Mouse (Mus musculus): ENCODE data around the gene Asgr2. TPM values are rescaled to one million over a fixed set of nuclear protein-coding genes. Genes with fewer than 3 reads are reported as not detected.
"Not testable (repeated sequence)": the region's sequence is repeated elsewhere in the genome, so short reads cannot be mapped to it uniquely, and the experiment has no call there.

The Asgr2 gene
- total and polyA plus RNA-seq, 3 experiments = not detected

GRCm38 (mm10) chr11:70068245-70068644 is 24.2 kb upstream of the Asgr2 start:
- H3K4me3 ChIP-seq (ENCODE audit: low read depth, low read length) = no peak overlapping the region
- H3K36me3 ChIP-seq (replicated peaks) = no peaks in the 10 kb centered on the region
- DNase-seq (ENCODE audit: low spot score) = no peak

GRCm38 (mm10) chr11:70070057-70070456 is 22.4 kb upstream of the Asgr2 start:
- DNase-seq (ENCODE audit: low spot score) = no peak
- peaks cover 5% of the 10 kb centered on the region; the same call in 1 of the 2 replicates for H3K27me3 ChIP-seq (ENCODE audit: insufficient read depth, low read length)
- no peaks in the 10 kb centered on the region for H3K9me3 ChIP-seq (replicated peaks)
- no peak overlapping the region for H3K4me3 ChIP-seq (ENCODE audit: low read depth, low read length)
- no peak for ATAC-seq (ENCODE audit: extremely low read depth, insufficient number of reproducible peaks, low FRiP score, poor library complexity, severe bottlenecking)
- H3K4me1 ChIP-seq (ENCODE audit: insufficient read depth, low read depth, low read length) = peaks cover 17% of the 10 kb centered on the region
- no peaks in the 10 kb centered on the region for H3K36me3 ChIP-seq (replicated peaks)
- TF ChIP-seq GATA1 (IDR thresholded peaks at IDR 0.05; ENCODE audit: borderline replicate concordance, low read length) (no peak), CTCF (IDR thresholded peaks at IDR 0.05; ENCODE audit: low read depth, low read length) (no peak), GATA2 (IDR thresholded peaks at IDR 0.05; ENCODE audit: borderline replicate concordance, low read depth, low read length) (no peak), POLR2AphosphoS5 (IDR thresholded peaks at IDR 0.05; ENCODE audit: insufficient replicate concordance, low read depth, low read length) (no peak), TAL1 (conservative IDR thresholded peaks at IDR 0.05; ENCODE audit: low read depth, low read length) (no peak)

More at GRCm38 (mm10) chr11:70068245-70068644, 24.2 kb upstream of the Asgr2 start:
- Histone ChIP-seq H3K9me3 (replicated peaks) (peaks cover under 1% of the 10 kb centered on the region; the same call in 1 of the 2 replicates), H3K27me3 (ENCODE audit: insufficient read depth, low read length) (peaks cover 2% of the 10 kb centered on the region; the same call in 1 of the 2 replicates), H3K4me1 (ENCODE audit: insufficient read depth, low read depth, low read length) (0 out of 2 replicates have a peak, but pooled peaks cover 5% of the 10 kb centered on the region)
- ATAC-seq (ENCODE audit: extremely low read depth, insufficient number of reproducible peaks, low FRiP score, poor library complexity, severe bottlenecking) = no peak
- TF ChIP-seq CTCF (IDR thresholded peaks at IDR 0.05; ENCODE audit: low read depth, low read length) (no peak), TAL1 (conservative IDR thresholded peaks at IDR 0.05; ENCODE audit: low read depth, low read length) (no peak), GATA2 (IDR thresholded peaks at IDR 0.05; ENCODE audit: borderline replicate concordance, low read depth, low read length) (no peak), GATA1 (IDR thresholded peaks at IDR 0.05; ENCODE audit: borderline replicate concordance, low read length) (no peak), POLR2AphosphoS5 (IDR thresholded peaks at IDR 0.05; ENCODE audit: insufficient replicate concordance, low read depth, low read length) (no peak)

- not testable (repeated sequence) for H3K36me3 ChIP-seq (replicated peaks); H3K27me3 ChIP-seq (ENCODE audit: insufficient read depth, low read length); H3K4me3 ChIP-seq (ENCODE audit: low read depth, low read length); H3K9me3 ChIP-seq (replicated peaks); ATAC-seq (ENCODE audit: extremely low read depth, insufficient number of reproducible peaks, low FRiP score, poor library complexity, severe bottlenecking); DNase-seq (ENCODE audit: low spot score)
- peaks cover 23% of the 10 kb centered on the region for H3K4me1 ChIP-seq (ENCODE audit: insufficient read depth, low read depth, low read length)
These were observed 21.8 kb upstream of the Asgr2 start for GRCm38 (mm10) chr11:70070603-70071002.

- H3K27me3 ChIP-seq (ENCODE audit: insufficient read depth, low read length) = peaks cover 8% of the 10 kb centered on the region; the same call in 1 of the 2 replicates
- H3K4me1 ChIP-seq (ENCODE audit: insufficient read depth, low read depth, low read length) = peaks cover 27% of the 10 kb centered on the region
- H3K36me3 ChIP-seq (replicated peaks) = no peaks in the 10 kb centered on the region
- H3K9me3 ChIP-seq (replicated peaks) = no peaks in the 10 kb centered on the region
- no peak overlapping the region for H3K4me3 ChIP-seq (ENCODE audit: low read depth, low read length)
- ATAC-seq (ENCODE audit: extremely low read depth, insufficient number of reproducible peaks, low FRiP score, poor library complexity, severe bottlenecking) = no peak
- TF ChIP-seq POLR2AphosphoS5 (IDR thresholded peaks at IDR 0.05; ENCODE audit: insufficient replicate concordance, low read depth, low read length) (no peak), CTCF (IDR thresholded peaks at IDR 0.05; ENCODE audit: low read depth, low read length) (peak; percentile 62; the same call in 1 of the 2 replicates), GATA2 (IDR thresholded peaks at IDR 0.05; ENCODE audit: borderline replicate concordance, low read depth, low read length) (no peak)
- DNase-seq (ENCODE audit: low spot score) = peak; percentile 25
These were observed 17.9 kb upstream of the Asgr2 start for GRCm38 (mm10) chr11:70074379-70075071.

- H3K4me1 ChIP-seq (ENCODE audit: insufficient read depth, low read depth, low read length) = peaks cover 27% of the 10 kb centered on the region
- no peak for DNase-seq (ENCODE audit: low spot score)
- H3K9me3 ChIP-seq (replicated peaks) = no peaks in the 10 kb centered on the region
- H3K27me3 ChIP-seq (ENCODE audit: insufficient read depth, low read length) = peaks cover 6% of the 10 kb centered on the region; the same call in 1 of the 2 replicates
- H3K4me3 ChIP-seq (ENCODE audit: low read depth, low read length) = no peak overlapping the region
- H3K36me3 ChIP-seq (replicated peaks) = no peaks in the 10 kb centered on the region
- ATAC-seq (ENCODE audit: extremely low read depth, insufficient number of reproducible peaks, low FRiP score, poor library complexity, severe bottlenecking) = peak; percentile 40; the same call in 1 of the 2 replicates
- TF ChIP-seq GATA2 (IDR thresholded peaks at IDR 0.05; ENCODE audit: borderline replicate concordance, low read depth, low read length) (no peak), GATA1 (IDR thresholded peaks at IDR 0.05; ENCODE audit: borderline replicate concordance, low read length) (no peak), TAL1 (conservative IDR thresholded peaks at IDR 0.05; ENCODE audit: low read depth, low read length) (no peak), POLR2AphosphoS5 (IDR thresholded peaks at IDR 0.05; ENCODE audit: insufficient replicate concordance, low read depth, low read length) (no peak), CTCF (IDR thresholded peaks at IDR 0.05; ENCODE audit: low read depth, low read length) (no peak)
These were observed 16.9 kb upstream of the Asgr2 start for GRCm38 (mm10) chr11:70075581-70075980.

DNA sequence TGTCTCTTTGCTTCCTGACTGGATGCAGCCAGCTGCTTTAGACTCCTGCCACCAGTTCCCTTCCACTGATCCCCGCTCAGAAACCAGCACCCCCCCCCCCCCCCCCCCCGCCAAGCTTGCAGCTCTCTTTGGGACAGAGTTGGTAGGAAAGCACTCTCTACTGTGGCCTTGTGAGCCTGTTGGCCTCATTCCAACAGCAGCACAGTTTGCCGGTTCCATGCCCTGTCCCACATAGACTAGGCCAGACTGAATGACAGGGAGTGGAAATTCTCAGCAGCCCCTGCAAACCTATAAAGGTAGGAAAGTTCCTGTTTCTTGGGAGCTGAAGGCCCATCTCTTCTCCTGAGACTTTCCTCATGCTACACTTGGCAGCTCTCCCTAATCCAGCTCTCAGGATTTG is 15.0 kb upstream of the Asgr2 start:
- H3K27me3 ChIP-seq (ENCODE audit: insufficient read depth, low read length) = peaks cover 12% of the 10 kb centered on the region

More for the DNA sequence above, 15.0 kb upstream of the Asgr2 start:
- no peaks in the 10 kb centered on the region for H3K36me3 ChIP-seq (replicated peaks)
- peaks cover 27% of the 10 kb centered on the region for H3K4me1 ChIP-seq (ENCODE audit: insufficient read depth, low read depth, low read length)
- no peak for DNase-seq (ENCODE audit: low spot score)
- ATAC-seq (ENCODE audit: extremely low read depth, insufficient number of reproducible peaks, low FRiP score, poor library complexity, severe bottlenecking) = no peak
- TF ChIP-seq CTCF (IDR thresholded peaks at IDR 0.05; ENCODE audit: low read depth, low read length) = no peak
- no peak for TF ChIP-seq TAL1 (conservative IDR thresholded peaks at IDR 0.05; ENCODE audit: low read depth, low read length)
- no peak for TF ChIP-seq POLR2AphosphoS5 (IDR thresholded peaks at IDR 0.05; ENCODE audit: insufficient replicate concordance, low read depth, low read length)
- TF ChIP-seq GATA1 (IDR thresholded peaks at IDR 0.05; ENCODE audit: borderline replicate concordance, low read length) = no peak
- TF ChIP-seq GATA2 (IDR thresholded peaks at IDR 0.05; ENCODE audit: borderline replicate concordance, low read depth, low read length) = no peak
- no peak overlapping the region for H3K4me3 ChIP-seq (ENCODE audit: low read depth, low read length)
- no peaks in the 10 kb centered on the region for H3K9me3 ChIP-seq (replicated peaks)

All from G1E (cell line).